Mouse (Mus musculus) spleen, postnatal 4 days (tissue): ENCODE measurements around the gene Lrrc38.

ENCODE experiments used
- DNase-seq, 2 experiments: peaks; one replicate each; pipeline ENCODE4 v3.0.0; 2022; ENCODE audit warnings: low spot score in 2 of 2

Lrrc38 gene

DNA sequence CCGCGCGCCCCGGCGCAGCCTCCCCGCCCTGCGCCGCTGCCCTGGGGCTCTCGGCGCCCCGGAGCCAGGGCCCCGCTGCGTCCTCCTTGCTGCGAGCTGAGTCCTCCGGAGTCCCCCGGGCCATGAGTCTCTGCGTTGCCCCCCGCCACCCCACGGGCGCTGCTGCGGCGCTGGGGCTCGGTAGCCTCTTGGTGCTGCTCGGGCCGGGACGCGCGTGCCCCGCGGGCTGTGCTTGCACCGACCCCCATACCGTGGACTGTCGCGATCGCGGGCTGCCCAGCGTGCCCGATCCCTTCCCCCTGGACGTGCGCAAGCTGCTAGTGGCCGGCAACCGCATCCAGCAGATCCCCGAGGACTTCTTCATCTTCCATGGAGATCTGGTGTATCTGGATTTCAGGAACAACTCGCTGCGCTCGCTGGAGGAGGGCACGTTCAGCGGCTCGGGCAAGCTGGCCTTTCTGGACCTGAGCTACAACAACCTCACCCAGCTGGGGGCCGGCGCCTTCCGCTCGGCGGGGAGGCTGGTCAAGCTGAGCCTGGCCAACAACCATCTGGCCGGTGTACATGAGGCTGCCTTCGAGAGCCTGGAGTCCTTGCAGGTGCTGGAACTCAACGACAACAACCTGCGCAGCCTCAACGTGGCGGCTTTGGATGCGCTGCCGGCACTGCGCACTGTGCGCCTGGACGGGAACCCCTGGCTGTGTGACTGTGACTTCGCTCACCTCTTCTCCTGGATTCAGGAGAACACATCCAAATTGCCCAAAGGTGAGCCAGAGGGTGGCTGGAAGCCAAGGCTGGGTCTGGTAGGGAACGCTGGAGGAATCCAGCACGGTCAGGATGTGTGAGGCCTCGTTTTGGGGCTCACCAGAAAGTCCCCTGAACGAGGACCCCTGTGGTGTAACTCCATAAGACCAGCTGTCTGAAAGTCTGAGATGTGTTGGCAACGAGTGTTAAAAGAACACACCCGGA is 774 bp downstream of the Lrrc38 start:
- DNase-seq: peak in 1 of 2 experiments; percentile 56

DNA sequence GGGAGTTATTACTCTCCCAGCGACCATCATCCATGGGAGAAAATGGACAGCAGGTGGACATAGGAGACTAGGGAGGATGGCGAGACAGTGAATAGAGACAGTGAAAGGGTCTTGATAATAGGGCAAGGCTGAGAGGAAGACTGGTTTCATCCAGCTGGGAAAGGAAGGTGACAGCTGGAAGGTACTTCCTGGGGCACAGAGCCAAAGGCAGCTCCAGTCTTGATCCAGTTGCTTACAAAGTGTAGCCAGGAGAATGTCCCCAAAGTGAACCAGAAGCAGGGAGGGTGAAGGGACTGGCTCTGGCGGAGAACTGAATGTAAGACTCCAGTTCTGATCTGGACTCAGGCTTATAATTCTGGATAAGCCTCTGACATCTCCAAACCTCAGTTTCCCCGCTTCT is 2.7 kb downstream of the Lrrc38 start:
- no peak for DNase-seq

DNA sequence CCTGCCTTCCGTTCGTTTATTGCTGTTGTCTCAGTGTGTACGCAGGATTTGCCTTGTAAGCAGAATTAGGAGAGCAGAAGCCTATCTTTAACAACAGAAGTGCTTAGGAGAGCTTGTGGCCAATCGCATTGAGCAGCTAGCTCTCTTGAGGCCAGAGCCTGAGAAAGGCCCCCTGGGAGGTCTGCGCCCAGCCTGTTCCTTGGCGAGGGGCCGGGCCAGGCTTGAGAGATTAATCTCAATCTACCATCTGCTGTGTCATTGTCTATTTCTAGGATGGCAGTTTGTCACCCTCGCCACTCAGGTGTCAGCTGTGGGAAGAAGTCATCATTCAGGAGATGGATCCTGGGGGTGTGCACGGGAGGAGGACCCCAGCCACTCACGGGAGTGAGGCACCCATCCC is 12.0 kb downstream of the Lrrc38 start:
- no peak for DNase-seq

DNA sequence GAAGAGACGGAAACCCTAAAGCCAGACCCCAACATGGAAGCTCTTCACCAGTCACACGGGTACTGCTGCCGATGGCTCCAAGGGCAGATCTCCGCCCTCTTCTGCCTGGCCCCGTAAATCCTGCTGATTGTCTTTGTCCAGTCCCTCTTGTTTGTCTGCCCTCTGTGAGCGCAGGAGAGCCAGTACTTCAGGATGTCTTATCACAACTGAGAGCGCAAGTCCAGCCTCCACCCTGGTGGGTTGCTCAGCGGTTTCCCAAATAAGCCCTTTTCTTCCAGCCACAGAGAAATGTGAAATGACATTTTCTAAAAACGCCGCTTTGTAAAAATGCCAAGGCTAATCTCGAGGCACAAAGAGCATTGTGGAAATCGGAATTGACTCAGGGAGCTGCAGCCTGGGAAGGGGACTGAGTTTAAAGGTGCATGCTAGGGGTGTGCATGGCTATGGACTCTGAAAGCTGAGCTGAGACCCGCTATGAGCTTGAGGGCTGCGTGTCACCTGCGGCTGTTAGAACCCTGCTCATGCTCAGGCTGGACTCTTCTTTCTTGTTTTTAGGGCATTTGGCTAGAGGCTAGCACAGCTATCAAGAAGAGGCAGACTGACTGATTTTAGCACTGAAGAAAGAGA is 17.0 kb downstream of the Lrrc38 start:
- no peak for DNase-seq

DNA sequence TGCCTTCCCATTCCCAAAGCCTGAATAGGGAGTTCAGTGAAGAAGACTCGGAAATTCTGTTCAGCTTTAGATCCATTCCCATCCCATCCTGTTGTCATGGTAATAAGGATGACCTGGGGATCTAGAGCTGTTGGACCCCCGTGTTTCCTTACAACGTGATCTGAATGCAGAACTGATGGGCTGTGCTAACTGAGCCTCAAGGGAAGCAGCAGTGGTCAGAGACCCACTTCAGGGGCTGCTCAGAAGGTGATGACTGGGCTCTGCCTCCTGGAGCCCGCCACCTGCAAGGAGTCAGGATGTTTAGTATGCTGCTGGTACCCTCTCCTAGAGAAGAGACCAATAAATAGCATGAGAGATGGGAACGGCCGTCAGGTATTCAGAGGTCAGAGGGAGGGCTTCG is 29.9 kb downstream of the Lrrc38 start:
- DNase-seq: no peak

DNA sequence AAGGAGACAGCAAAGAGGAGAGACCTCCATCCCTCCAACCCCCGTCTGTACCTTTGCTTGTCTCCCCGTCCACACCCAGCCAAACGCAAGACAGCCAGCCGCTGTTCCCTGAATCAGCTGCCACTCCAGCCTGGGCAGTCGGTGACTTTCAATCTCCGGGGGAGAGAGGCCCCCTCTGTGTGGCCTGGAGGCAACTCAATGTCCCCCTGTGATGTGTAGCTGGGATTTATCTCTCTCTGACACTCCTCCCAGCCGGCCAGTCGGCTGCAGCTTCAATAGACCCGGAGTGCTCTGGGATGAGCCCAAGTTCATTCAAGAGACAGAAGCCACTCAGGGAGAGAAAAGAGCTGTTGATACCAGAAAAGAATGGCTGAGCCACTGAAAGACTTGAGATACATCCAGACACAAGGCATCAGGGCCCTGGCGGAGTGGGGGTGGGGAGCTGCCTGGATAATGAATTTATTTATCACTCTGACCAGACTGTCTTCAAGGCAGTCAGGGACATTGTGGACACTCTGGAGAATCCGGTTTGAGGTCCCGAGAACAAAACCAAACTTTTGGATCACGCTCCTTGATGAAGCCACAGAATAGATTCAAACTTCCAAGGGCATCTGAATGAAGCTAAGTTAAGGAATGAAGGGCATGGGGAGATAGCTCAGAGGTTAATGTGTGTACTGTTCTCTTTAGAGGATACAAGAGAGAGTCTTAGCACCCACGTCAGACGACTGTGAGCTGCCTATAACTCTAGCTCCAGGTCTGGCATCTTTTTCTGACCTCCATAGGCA is 30.6 kb downstream of the Lrrc38 start:
- no peak for DNase-seq

DNA sequence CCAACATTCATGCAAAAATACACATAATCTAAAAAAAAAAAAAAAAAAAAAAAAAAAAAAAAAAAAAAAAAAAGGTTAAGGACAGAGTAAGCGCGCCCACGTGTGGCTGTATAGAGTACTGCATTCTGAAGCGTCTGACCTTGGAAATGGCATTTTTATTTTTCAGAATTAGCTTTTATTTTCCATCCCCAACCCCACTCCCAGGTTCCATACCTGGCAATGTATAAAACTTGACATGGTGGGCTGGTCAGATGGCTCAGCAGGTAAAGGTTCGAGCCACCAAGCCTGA is 31.1 kb downstream of the Lrrc38 start:
- DNase-seq: no peak

DNA sequence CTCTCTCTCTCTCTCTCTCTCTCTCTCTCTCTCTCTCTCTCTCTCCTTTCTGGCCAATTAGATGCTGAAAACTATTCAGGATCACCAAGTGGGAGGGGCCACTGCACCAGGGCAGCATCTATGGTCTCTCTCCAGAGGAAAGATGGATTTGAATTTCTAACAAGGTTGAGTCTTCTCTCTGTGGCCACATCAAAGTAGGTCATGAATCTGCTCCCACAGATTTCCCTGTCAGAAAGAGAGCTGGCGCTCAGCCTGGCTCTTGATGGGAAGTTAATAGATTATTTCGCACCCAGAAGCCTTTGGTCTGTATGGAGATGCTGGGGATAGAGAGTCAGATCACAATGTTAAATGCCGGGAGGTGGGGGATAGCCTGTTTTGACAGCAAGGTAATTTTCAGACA is 32.6 kb downstream of the Lrrc38 start:
- DNase-seq: no peak

DNA sequence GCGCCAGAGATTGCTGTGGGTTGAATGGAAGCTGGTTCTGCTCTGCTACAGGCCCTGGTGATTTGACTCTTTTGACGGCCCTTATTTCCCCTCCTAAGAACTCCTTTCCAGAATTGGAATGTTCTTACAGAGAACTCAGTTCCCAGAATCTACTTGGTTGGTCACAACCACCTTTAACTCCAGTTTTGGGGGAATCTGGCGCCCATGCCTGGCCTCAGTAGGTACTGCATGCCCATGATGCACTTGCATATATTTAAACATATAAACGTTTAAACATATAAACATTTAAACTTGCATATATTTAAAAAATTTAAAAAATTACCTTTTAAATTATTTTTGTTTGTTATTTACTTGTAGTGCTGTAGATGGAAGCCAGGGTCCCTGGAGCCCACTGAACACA is 34.1 kb downstream of the Lrrc38 start:
- DNase-seq: no peak

DNA sequence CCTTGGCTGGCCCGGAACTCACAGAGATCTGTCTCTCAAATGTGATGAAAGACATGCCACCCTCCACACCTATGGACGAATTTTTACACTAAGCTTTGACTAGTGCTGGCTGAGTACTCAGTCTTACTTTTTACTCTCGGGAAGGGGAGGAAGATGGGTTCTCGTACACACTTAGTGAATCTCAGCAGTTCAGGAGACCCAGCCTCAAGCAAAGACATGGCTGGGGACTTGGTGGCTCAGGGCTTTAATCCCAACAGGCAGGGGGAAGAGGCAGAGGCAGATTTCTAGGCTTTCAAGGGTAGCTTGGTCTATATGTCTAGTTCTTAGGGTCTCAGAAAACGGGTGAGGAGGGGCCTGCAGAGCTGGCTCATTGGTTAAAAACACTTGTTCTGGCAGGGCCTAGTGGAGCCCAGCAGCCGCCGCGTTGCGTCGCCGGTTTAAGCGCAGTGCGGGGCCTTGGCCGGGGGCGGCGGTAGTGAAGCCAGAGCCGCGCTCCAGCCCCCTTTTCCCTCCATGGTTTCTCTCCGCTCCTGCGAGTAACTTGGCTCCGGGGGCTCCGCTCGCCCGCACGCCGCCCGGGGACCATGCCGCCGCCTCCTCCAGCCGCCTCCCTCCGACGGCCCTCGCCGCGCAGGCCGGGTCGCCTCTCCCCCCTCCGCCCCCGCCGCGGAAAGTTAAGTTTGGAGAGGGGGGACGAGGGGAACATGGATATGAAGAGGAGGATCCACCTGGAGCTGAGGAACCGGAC is 39.6 kb downstream of the Lrrc38 start:
- DNase-seq: no peak

DNA sequence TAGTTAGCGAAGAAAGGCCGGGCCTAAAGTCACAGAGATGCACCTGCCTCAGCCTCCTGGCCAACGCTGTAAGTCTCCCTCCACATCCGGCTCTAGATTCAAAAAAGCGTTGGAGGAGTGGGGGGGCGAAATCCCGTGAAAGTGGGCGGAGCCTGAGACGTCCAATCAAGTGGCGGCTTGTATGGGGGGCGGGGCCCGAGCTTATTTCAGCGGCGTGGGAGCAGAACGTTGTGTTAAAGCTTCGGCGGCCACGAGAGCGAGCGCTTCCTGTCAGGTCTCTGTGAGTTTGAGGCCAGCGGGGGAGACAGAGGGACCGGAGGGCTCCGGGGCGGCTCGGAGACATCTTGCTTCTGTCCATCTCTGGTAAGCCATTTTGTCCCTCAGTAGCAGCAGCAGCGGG is 44.6 kb downstream of the Lrrc38 start, which contains the start of gene Pramel1:
Pramel1 (plus strand) TSS at position 248 of the 400 bp plus-strand sequence.
- no peak for DNase-seq

DNA sequence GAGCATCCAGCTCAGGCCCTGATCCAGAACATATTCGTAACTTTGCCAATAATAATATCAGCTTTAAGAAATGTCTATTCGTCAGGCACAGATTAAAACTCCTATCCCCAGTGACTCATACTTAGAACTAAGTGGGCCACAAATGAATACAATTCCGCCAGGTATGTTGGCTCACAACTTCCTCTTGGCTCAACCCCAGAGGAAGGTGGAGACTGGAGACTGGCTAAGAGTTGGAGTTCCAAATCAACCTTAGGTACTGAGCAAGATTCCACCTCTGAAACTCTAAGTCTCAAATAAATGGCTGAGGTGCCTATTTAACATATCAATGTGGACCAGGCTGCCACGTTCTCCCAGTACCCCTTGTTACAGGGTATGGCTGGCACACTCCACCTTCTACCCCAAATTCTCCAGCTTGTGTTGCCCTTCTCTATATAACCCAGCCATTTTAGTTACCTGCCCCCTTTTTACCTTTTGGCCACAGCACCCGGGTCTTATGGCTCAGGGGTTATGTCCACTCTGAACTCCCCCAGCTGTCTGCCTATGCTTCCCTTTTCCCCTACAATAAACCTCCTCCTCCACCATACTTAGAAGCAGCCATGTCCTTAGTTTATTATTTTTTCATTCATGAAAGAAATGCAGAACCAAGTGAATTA is 62.1 kb downstream of the Lrrc38 start:
- no peak for DNase-seq

DNA sequence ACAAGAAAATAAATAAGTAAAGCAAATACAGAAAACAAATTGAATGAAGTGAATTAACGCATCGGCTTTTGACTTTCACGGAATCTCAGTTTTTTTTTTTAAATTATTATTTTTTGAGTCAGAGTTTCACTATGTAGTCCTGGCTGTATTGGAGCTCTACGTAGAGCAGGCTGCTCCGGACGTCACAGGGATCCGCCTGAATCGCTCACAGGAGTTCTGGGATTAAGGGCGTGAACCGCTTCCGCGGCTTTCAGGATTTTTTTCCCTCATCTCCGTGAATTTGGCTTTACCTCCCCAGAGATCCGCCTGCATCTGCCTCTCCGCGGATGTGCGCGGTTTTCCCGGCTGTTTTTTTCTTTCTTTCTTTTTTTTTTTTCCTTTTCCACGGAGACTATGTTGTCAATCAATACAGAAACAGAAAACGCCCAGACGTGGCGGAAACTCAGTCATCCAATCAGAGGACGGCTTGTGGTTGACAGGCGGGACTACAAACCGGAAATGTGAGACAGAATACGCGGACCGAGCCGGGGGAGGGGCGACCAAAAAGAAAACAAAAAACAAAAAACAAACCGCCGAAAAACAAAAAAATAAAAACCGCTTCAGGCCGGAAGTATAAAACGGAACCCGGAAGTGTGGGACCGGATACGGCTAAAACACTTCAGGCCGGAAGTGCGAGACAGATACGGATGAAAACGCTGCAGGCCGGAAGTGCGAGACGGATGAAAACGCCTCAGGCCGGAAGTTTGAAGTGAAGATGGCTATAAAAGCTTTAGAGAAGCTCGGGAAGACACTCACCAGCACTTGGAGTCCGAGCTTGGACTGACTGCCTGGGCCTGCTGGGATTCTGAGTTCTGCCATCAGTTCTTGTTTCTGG is 62.9 kb downstream of the Lrrc38 start, which contains the start of gene Pramef8:
Pramef8 (plus strand) TSS at position 208 of the 874 bp plus-strand sequence.
- peak; percentile 82 to 89 for DNase-seq

DNA sequence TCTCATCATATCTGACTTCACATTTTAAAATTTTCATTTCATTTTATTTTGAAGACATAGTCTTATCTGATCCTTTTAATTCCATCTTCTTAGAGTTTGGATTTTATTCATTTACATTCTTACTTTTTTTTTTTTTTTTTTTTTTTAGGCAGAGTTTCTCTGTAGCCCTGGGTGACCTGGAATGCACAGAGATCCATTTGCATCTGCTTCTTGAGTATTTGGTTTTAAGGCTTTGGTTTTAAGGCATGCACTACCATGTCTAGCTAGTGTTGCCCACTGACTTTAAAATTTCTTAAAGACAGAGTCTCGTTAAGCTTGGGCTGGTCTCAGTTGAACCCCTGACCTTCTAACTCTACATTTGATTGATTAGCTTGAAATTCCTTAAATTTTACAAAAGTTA is 64.1 kb downstream of the Lrrc38 start:
- DNase-seq: no peak

DNA sequence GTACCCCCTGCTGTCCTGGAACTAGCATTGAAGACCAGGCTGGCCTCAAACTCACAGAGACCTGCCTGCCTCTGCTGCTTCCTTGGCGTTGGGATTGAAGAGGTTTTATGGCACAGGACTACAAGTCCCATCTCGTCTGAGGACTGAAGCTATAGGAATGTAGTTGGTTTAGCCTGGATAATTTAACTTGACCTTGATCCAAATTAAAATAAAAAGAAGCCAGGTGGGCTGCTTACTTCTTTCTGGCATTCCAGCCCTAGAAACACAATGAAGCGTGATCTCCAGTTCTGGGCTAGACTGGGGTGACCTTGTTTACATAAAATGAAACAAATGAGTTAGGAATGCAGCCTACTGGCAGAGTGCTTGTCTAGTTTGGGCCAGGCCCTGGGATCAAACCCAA is 64.6 kb downstream of the Lrrc38 start:
- no peak for DNase-seq
